Mouse (Mus musculus) midbrain, postnatal 0 days (tissue): Measurements from ENCODE around the gene Supt5. TPM values are rescaled to one million over a fixed set of nuclear protein-coding genes. Genes with fewer than 3 reads are reported as not detected.
"Not testable (repeated sequence)": the region's sequence is repeated elsewhere in the genome, so short reads cannot be mapped to it uniquely, and the experiment has no call there.

ENCODE experiments used
- ATAC-seq: fragments of 200-750 bp; cut with Nextera tagmentation; 2 replicates; pipeline ENCODE4 v1.8.0; 2017; ENCODE audit warnings: moderate number of reproducible peaks, mild to moderate bottlenecking, moderate TSS enrichment, moderate library complexity; ENCODE audit not compliant: low FRiP score
- DNase-seq: peaks from one replicate; pipeline ENCODE4 v3.0.0-alpha.2; 2015; ENCODE audit warnings: low spot score
- H3K27ac ChIP-seq: fragments of 300-500 bp; sonication (generic); 2 replicates; pipeline ENCODE4 v1.5.1; 2014; ENCODE audit warnings: low read depth, mild to moderate bottlenecking, low read length, mixed read lengths
- H3K27me3 ChIP-seq: fragments of 300-500 bp; sonication (generic); 2 replicates; pipeline ENCODE4 v1.6.1; 2014; ENCODE audit warnings: low read length, control low read depth, mixed read lengths; ENCODE audit not compliant: insufficient read depth
- H3K36me3 ChIP-seq: fragments of 300-500 bp; sonication (generic); 2 replicates; pipeline ENCODE4 v1.6.1; 2014; ENCODE audit warnings: low read length, control low read depth, mixed read lengths; ENCODE audit not compliant: insufficient read depth
- H3K4me1 ChIP-seq: fragments of 300-500 bp; sonication (generic); 2 replicates; pipeline ENCODE4 v1.6.1; 2014; ENCODE audit warnings: mild to moderate bottlenecking, control low read depth, antibody characterized with exemption, low read length, mixed read lengths; ENCODE audit not compliant: insufficient read depth
- H3K4me2 ChIP-seq: fragments of 300-500 bp; sonication (generic); 2 replicates; pipeline ENCODE4 v1.6.1; 2014; ENCODE audit warnings: low read depth, mild to moderate bottlenecking, low read length, mixed read lengths; ENCODE audit not compliant: poor library complexity, severe bottlenecking
- H3K4me3 ChIP-seq: fragments of 300-500 bp; sonication (generic); 2 replicates; pipeline ENCODE4 v1.5.1; 2014; ENCODE audit warnings: low read depth, mild to moderate bottlenecking, low read length, moderate library complexity
- H3K9ac ChIP-seq: fragments of 300-500 bp; sonication (generic); replicated peaks from 2 replicates; pipeline ENCODE4 v1.6.1; 2014; ENCODE audit warnings: mild to moderate bottlenecking, low read length, moderate library complexity, mixed read lengths; ENCODE audit not compliant: poor library complexity, severe bottlenecking
- H3K9me3 ChIP-seq: fragments of 300-500 bp; sonication (generic); 2 replicates; pipeline ENCODE4 v1.6.1; 2016; ENCODE audit warnings: low read length, control low read depth
- CTCF ChIP-seq: IDR thresholded peaks from 2 replicates; pipeline ENCODE4 v1.5.1; 2016; ENCODE audit warnings: antibody characterized with exemption, mild to moderate bottlenecking
- WGBS: fragments of 180-500 bp; shearing (Covaris S2); extraction: QIAGEN DNeasy Blood & Tissue Kit; methylation state at CpG from one replicate; pipeline ENCODE4 v1.1.7; 2014; 5-methylcytosine and 5-hydroxymethylcytosine counted together
- polyA plus RNA-seq: library from polyadenylated mRNA; unstranded; fragments of >200 nt; fragmentation: Nextera tagmentation; extraction: Ambion mirVana; gene quantifications from 2 replicates; pipeline ENCODE4 v1.2.1, GENCODE M21; 2015
- total RNA-seq: library from RNA; depleted of rRNA; stranded (reverse); fragments of >200 nt; gene quantifications from 2 replicates; pipeline ENCODE4 v1.2.3, GENCODE M21; 2014; rRNA removed

The Supt5 gene
- total RNA-seq, result 99.5 and 104 TPM in 2 replicates
- polyA plus RNA-seq, result 84.8 and 86.1 TPM in 2 replicates

DNA sequence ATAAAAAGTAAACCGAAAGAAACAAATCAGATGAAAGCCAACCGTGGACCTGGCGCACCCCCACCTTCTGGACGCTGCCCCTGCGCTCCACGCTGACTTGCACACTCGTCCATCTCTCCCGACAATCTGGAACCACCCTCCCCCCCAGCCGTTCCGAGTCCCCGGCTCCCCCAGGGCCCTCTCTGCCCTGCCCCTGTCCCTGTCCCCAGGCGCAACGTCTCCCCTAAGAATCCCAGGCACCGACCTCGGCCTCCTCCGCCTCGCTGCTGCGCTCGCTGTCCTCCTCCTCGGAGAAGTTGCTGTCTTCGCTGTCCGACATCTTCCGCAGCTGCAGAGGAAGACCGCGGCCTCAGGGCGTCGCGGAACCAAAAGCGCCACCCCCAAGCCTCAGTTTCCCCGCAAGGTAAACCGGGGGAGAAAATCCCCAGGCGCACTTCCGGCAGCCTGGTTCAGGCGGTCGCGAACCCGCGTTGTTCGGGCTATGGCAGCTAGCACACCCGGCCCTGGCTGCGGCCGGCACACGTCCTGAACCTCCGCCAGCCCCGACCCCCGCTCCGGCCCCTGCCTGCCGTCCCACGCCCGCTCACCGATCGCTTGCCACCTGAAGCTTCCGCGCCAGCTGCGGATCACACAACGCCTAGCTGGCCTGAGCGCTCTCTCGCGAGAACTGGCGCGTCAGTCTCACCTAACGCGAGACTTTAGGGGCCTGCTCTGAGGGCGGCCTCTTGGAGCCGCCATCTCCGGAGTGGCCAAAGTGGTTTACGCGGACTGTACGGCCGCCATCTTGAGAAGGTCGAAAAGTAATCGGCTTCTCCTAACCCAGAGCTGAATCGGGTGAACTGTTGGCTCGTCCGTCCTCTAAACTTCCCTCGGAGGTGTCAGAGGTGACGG is at the start of gene Supt5:
Gene Supt5, minus strand, starts transcription at position 639 of the 891 bp plus-strand sequence.
- WGBS, result under 1% methylated on average over 77 of the region's 77 CpGs
- H3K9ac ChIP-seq, result peak within 1 kb of the TSS; percentile 99

DNA sequence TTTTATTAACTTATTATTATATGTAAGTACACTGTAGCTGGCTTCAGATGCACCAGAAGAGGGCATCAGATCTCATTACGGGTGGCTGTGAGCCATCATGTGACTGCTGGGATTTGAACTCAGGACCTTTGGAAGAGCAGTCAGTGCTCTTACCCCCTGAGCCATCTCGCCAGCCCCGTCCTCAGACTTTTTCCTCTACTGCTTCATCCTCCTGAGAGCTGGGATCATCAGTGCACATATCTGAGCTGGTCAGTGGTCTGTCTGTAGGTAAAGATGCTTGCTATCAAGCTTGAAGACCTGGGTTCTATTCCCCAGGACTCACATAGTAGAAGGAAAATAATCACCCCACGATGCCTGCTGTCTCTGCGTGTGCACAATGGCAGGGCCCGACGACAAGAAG is 48.8 kb upstream of the Supt5 start:
- ATAC-seq, result not testable (repeated sequence)

More for the DNA sequence above, at the start of gene Supt5:
- peak; percentile 99 for DNase-seq
- ATAC-seq, result peak; percentile 99
- TF ChIP-seq CTCF, result no peak; the same call in 1 of the 2 replicates
- Histone ChIP-seq H3K4me3 (peak within 1 kb of the TSS; percentile 89), H3K36me3 (no peaks in the 10 kb centered on the region), H3K27ac (peak within 1 kb of the TSS; percentile 87), H3K4me2 (peak within 1 kb of the TSS; percentile 68), H3K27me3 (no peaks in the 10 kb centered on the region), H3K9me3 (no peaks in the 10 kb centered on the region), H3K4me1 (0 out of 2 replicates have a peak, but pooled peaks cover 3% of the 10 kb centered on the region)

DNA sequence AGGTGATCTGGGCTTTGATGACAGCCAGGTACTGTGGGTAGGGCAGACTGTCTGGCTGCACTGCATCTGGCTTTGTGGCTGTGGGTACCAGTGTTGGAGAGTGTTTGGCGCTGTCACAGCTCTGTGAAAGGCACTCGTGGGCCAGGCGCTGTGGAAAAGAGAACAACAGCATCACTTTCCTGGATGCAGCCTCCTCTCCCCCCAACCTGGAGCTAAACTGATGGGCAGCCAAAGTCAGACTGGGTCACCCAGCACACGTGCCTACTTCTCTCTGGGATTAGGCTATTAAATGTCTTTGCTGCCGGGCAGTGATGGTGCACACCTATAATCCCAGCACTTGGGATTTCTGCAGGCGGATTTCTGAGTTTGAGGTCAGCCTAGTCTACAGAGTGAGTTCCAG is 48.3 kb upstream of the Supt5 start:
- 82% methylated on average over 6 of the region's 6 CpGs for WGBS

More for the DNA sequence above, 48.8 kb upstream of the Supt5 start:
- H3K4me1 ChIP-seq, H3K9ac ChIP-seq, H3K9me3 ChIP-seq, DNase-seq, H3K27me3 ChIP-seq, H3K4me2 ChIP-seq, H3K27ac ChIP-seq, H3K4me3 ChIP-seq: not testable (repeated sequence)
- WGBS, result 87% methylated on average over 7 of the region's 7 CpGs
- H3K36me3 ChIP-seq, result peaks cover 23% of the 10 kb centered on the region

DNA sequence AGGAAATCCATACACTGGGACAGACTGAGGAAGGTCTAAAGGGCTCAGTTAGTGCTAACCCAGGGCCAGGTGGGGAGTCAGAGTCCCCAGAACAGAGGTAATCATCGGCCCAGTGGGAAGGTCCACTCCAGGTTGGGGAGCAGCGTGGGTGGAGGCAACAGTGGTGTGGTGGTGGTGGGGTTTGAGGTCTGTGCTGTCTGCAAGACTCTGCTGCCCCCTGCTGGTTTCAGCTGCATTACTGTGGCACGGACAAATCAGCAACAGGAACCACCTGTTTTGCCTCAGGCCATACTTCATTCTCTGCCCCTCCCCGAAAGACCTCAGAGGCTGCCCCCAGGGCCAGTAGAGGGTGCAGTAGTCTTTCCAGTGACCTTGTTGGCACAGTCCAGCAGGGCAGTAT is 47.9 kb upstream of the Supt5 start:
- 0 out of 2 replicates have a peak overlapping the region, but pooled peaks have one; percentile 8 for H3K9ac ChIP-seq
- H3K27ac ChIP-seq, result no peak overlapping the region
- peak; percentile 75 for DNase-seq
- no peaks in the 10 kb centered on the region for H3K4me1 ChIP-seq
- peak; percentile 62; the same call in 1 of the 2 replicates for ATAC-seq
- no peak overlapping the region for H3K4me2 ChIP-seq
- H3K27me3 ChIP-seq, result no peaks in the 10 kb centered on the region
- peak; percentile 85 for TF ChIP-seq CTCF
- no peak overlapping the region for H3K4me3 ChIP-seq
- WGBS, result 23% methylated on average over 4 of the region's 4 CpGs
- H3K9me3 ChIP-seq, result no peaks in the 10 kb centered on the region
- H3K36me3 ChIP-seq, result peaks cover 23% of the 10 kb centered on the region

More for the DNA sequence above, 48.3 kb upstream of the Supt5 start:
- H3K27ac ChIP-seq, DNase-seq, H3K27me3 ChIP-seq, H3K9ac ChIP-seq, H3K4me2 ChIP-seq, ATAC-seq, H3K9me3 ChIP-seq, H3K4me1 ChIP-seq, H3K4me3 ChIP-seq: not testable (repeated sequence)
- H3K36me3 ChIP-seq, result peaks cover 23% of the 10 kb centered on the region

DNA sequence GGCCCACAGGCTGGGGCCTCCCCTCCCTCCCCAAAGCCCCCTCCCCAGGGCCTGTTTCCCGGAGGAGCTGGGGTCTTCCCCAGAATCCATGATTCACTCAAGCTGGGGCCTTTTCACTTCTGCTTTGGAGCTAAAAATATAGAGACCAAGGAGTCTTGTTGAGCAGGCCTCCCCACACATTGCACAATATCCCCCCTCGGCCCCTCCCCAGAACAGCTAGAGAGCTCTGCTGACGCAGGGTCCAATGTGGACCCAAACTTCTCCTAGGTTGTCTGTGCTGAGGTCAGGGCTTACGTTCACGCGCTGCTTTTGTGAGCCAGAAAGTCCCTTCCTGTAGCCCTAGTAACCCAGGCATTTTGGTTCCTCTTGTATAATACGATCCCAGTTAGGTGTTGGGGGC is 47.5 kb upstream of the Supt5 start:
- Histone ChIP-seq H3K36me3 (peaks cover 23% of the 10 kb centered on the region), H3K4me2 (no peak overlapping the region), H3K27me3 (no peaks in the 10 kb centered on the region), H3K4me3 (no peak overlapping the region), H3K4me1 (no peaks in the 10 kb centered on the region), H3K9me3 (no peaks in the 10 kb centered on the region), H3K9ac (0 out of 2 replicates have a peak overlapping the region, but pooled peaks have one; percentile 8), H3K27ac (no peak overlapping the region)
- WGBS, result 87% methylated on average over 7 of the region's 7 CpGs
- DNase-seq, result no peak
- no peak for TF ChIP-seq CTCF
- ATAC-seq, result no peak

DNA sequence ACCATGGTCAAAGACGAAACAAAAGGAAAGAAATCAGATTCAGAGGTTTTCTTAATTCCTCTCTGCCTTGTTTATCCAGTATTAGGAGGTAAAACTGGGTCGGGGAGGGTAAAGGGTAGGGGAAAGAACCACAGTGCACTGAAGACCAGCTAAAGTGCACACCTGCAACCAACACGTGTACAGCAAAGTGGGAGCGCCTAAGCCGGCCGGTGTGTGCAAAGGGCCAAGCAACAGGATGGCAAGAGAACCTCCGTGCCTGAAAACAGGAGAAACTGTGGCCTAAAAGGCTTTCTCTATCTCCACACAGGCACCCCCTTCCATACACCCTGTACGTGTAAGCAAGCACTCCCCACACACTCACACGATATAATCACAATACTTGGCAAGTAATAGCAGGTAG is 46.6 kb upstream of the Supt5 start:
- no peak overlapping the region for H3K27ac ChIP-seq
- H3K4me1 ChIP-seq, result no peaks in the 10 kb centered on the region
- no peak for DNase-seq
- H3K4me2 ChIP-seq, result no peak overlapping the region
- peaks cover 19% of the 10 kb centered on the region for H3K36me3 ChIP-seq
- no peak overlapping the region for H3K4me3 ChIP-seq
- no peaks in the 10 kb centered on the region for H3K27me3 ChIP-seq
- ATAC-seq, result no peak
- 92% methylated on average over 9 of the region's 9 CpGs for WGBS
- H3K9ac ChIP-seq, result no peak overlapping the region
- no peak for TF ChIP-seq CTCF
- H3K9me3 ChIP-seq, result no peaks in the 10 kb centered on the region
